Mouse (Mus musculus): ENCODE results near the gene Ube2b. TPM values are rescaled to one million over a fixed set of nuclear protein-coding genes. Genes with fewer than 3 reads are reported as not detected.
A peak's percentile ranks its signal among the peaks of the same experiment; 100 is the strongest.

Ube2b gene
- total and polyA plus RNA-seq, 2 experiments from 2014 or later = 261 to 404 TPM

DNA sequence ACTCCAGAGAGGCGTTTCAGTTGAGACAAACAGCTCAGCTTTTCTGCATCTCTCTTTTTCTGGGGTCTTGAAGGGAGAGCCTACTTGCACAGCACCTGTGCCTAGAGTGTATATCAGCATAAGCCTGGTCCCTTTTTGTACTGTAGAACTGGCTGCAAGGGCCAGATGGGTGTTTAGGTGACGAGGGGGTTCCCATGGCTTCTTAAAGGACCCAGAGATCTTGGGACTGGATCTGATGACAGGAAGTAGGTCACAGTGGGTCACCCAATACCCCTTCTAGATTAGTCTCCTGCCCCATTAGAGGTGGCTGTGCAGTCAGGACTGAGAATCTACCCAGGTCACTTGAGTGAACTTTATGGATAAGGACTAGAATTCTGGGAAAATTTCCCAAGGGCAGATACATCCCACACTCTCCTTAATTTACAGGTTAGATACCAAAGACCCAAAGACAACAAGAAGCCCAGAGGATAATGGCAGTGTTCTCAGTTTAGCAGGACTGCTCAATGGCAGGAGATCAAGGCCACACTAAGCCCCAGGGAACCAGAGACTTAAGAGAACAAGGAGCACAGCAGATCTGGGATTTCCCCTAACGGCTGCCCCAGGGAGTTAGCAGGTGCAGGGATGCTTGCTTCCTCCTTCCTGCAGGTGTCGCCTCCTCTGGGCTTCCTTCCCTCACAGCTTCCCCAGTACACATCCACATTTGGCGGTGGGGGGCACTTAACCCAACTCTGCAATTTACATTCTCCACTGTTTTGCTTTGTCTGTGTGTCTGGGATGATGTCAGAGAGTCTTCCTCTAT lies 64.7 kb downstream of the Ube2b start:
- no peaks in the 10 kb centered on the region for H3K27me3 ChIP-seq (ENCODE audit: control insufficient read depth, insufficient read depth, low read length)
- H3K9ac ChIP-seq (replicated peaks; ENCODE audit: low read depth, low read length) = no peak overlapping the region
- no peaks in the 10 kb centered on the region for H3K36me3 ChIP-seq (replicated peaks; ENCODE audit: control insufficient read depth, insufficient read depth, low read length)
- DNase-seq (ENCODE audit: low spot score) (no peak), ATAC-seq (ENCODE audit: insufficient read depth, low read depth) (no peak)
- no peak overlapping the region for H3K4me3 ChIP-seq (ENCODE audit: low read depth, low read length)
- H3K4me1 ChIP-seq (ENCODE audit: control insufficient read depth, insufficient read depth) = 0 out of 2 replicates have a peak, but pooled peaks cover 3% of the 10 kb centered on the region
- no peak for TF ChIP-seq CTCF (IDR thresholded peaks at IDR 0.05; ENCODE audit: low read depth)
- TF ChIP-seq EP300 (IDR thresholded peaks at IDR 0.05; ENCODE audit: low read depth) = no peak
- H3K4me2 ChIP-seq (ENCODE audit: low read depth, low read length) = no peak overlapping the region
- 45% methylated on average over 5 of the region's 5 CpGs for WGBS
- peak overlapping the region; percentile 30; the same call in 1 of the 2 replicates for H3K27ac ChIP-seq (ENCODE audit: low read depth)
- no peaks in the 10 kb centered on the region for H3K9me3 ChIP-seq (replicated peaks; ENCODE audit: control insufficient read depth, low read length)

Other genes starting within 250 kb of the Ube2b start
- gene Sec24a, start 237.1 kb downstream of the Ube2b start, total RNA-seq (2014; rRNA removed; ENCODE audit: low replicate concordance) = 8.3 and 11.8 TPM in 2 replicates
- gene Sec24a, start 237.1 kb downstream of the Ube2b start, polyA plus RNA-seq (2015; fragmentation: Nextera tagmentation; extraction: Ambion mirVana) = 6.2 and 7.3 TPM in 2 replicates
- 124 and 134 TPM in 2 replicates for gene Sar1b, start 237.1 kb downstream of the Ube2b start, total RNA-seq (2014; rRNA removed; ENCODE audit: low replicate concordance)
- gene Sar1b, start 237.1 kb downstream of the Ube2b start, polyA plus RNA-seq (2015; fragmentation: Nextera tagmentation; extraction: Ambion mirVana) = 194 and 196 TPM in 2 replicates
- 1.9 and 2.3 TPM in 2 replicates for gene Jade2, start 143.1 kb downstream of the Ube2b start, total RNA-seq (2014; rRNA removed; ENCODE audit: low replicate concordance)
- 0.60 and 0.72 TPM in 2 replicates for gene Jade2, start 143.1 kb downstream of the Ube2b start, polyA plus RNA-seq (2015; fragmentation: Nextera tagmentation; extraction: Ambion mirVana)
- 37.6 and 58.0 TPM in 2 replicates for gene Cdkn2aipnl, start 33.1 kb downstream of the Ube2b start, total RNA-seq (2014; rRNA removed; ENCODE audit: low replicate concordance)
- gene Cdkn2aipnl, start 33.1 kb downstream of the Ube2b start, polyA plus RNA-seq (2015; fragmentation: Nextera tagmentation; extraction: Ambion mirVana) = 40.7 and 46.9 TPM in 2 replicates
- gene Cdkl3, start 3.5 kb upstream of the Ube2b start, total RNA-seq (2014; rRNA removed; ENCODE audit: low replicate concordance) = 2.3 and 5.6 TPM in 2 replicates
- gene Cdkl3, start 3.5 kb upstream of the Ube2b start, polyA plus RNA-seq (2015; fragmentation: Nextera tagmentation; extraction: Ambion mirVana) = 13.1 and 16.3 TPM in 2 replicates
- 68.0 and 77.5 TPM in 2 replicates for gene Ppp2ca, start 97.9 kb upstream of the Ube2b start, total RNA-seq (2014; rRNA removed; ENCODE audit: low replicate concordance)
- gene Ppp2ca, start 97.9 kb upstream of the Ube2b start, polyA plus RNA-seq (2015; fragmentation: Nextera tagmentation; extraction: Ambion mirVana) = 48.8 and 53.3 TPM in 2 replicates
- not detected in 2 replicates for gene Olfr1373, start 144.8 kb upstream of the Ube2b start, total RNA-seq (2014; rRNA removed; ENCODE audit: low replicate concordance)
- not detected in 2 replicates for gene Olfr1373, start 144.8 kb upstream of the Ube2b start, polyA plus RNA-seq (2015; fragmentation: Nextera tagmentation; extraction: Ambion mirVana)
- gene Olfr1371, start 213.2 kb upstream of the Ube2b start, total RNA-seq (2014; rRNA removed; ENCODE audit: low replicate concordance) = not detected in 2 replicates
- not detected in 2 replicates for gene Olfr1371, start 213.2 kb upstream of the Ube2b start, polyA plus RNA-seq (2015; fragmentation: Nextera tagmentation; extraction: Ambion mirVana)
- 158 and 163 TPM in 2 replicates for gene Skp1a, start 231.2 kb upstream of the Ube2b start, total RNA-seq (2014; rRNA removed; ENCODE audit: low replicate concordance)
- 492 and 524 TPM in 2 replicates for gene Skp1a, start 231.2 kb upstream of the Ube2b start, polyA plus RNA-seq (2015; fragmentation: Nextera tagmentation; extraction: Ambion mirVana)